Mouse (Mus musculus) kidney, postnatal 25 days (tissue): ENCODE results near the gene Miox.

ENCODE experiments used
- DNase-seq, 2 experiments: peaks; one replicate each; pipeline ENCODE4 v3.0.0; 2021; ENCODE audit warnings: mixed read lengths in 2 of 2

Gene Miox

DNA sequence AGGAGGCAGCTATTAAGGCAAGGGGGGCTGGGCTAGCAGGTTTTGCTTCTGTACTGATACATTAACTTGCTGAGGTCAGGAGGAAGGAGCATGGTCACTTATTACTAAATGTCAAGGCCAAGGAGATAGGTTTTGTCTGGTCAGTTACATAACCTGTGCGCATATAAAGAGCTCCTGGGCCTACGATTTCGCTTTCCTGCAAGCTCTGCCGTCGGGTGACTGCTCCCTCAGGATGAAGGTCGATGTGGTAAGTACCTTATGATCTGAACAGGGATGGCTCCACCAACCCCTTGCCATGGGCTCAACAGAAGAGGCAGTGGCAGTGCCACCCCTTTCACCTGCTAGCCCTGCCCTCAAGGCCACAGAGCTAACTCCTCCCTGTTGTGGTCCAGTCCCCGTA, at the start of gene Miox:
Miox (plus strand) TSS at position 128 of the 400 bp plus-strand sequence.
- peak; percentile 75 to 88 for DNase-seq

DNA sequence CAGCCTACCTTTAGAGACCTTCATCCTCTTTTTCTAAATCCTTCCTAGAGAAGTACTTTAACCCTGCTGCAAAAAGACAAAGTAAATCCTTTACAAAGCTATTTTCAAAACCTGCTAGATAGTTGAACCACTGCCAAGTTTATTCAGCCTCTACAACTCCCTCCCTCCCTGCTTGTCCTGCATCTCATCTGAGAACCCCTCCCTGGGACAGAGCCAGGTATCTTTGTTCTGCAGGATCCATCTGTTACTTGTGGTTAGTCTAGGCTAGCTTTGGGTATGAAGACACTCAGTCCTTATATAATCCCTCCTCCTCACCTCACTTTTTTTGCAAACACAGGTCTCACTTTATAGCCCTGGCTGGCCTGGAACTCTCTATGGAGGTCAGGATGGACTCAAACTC, 49.2 kb upstream of the Miox start:
- no peak for DNase-seq

DNA sequence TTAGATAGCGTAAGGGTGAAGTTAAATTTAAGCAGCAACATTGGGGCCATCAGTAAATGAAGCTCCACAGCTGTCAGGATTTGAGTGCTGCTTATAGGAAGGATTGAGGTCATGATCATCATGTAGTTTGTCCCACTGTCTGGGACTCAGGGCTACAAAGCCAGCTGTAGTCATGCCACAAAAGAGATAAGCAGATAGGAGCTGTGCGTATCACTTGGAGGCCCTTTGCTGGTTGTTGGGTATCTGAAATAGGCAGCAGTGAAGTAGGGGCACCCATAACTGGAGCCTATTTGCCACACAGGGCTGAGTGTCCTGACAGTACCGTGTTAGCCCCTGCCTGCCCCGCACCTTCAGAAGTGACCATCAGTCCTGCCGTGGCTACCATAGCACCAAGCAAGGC, 48.7 kb upstream of the Miox start:
- no peak for DNase-seq

DNA sequence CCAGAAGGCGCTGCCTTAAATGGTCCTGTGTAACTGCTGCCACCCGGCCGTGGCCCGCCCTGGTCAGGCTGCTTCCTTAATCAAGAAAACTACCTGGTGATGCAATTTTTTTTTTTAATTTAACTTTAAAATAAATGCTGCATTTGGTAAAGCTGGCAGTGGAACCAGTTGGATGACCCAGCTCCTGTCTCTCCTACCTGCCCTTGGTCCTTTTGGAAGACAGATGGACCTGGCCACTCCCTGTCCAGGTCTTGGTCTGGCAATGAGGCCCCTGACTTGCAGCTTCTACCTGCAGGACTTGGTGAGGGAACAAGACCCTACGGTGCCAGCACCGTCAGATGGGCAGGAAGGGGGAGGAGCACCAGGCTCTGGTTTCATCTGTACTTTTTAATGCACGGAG, 48.1 kb upstream of the Miox start:
- no peak for DNase-seq

DNA sequence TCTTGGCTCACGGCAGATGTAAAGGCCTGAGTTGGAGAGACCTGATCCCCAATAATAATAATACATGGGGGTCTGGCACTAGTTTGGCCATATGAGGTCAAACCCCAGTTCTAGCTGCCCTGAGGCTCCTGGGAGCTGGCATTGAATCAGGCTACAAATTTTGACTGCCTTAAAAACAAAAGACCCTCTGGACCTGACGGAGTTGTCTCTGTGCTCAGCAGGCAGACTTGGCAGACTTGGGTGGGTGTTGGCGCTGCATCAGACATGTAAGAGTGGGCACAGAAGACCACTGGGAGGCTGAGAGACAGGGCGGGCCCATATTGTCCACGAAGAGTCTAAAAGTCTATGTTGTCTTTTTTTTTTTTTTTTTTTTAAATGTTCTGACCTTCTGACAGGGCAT, 47.6 kb upstream of the Miox start:
- DNase-seq, result no peak

DNA sequence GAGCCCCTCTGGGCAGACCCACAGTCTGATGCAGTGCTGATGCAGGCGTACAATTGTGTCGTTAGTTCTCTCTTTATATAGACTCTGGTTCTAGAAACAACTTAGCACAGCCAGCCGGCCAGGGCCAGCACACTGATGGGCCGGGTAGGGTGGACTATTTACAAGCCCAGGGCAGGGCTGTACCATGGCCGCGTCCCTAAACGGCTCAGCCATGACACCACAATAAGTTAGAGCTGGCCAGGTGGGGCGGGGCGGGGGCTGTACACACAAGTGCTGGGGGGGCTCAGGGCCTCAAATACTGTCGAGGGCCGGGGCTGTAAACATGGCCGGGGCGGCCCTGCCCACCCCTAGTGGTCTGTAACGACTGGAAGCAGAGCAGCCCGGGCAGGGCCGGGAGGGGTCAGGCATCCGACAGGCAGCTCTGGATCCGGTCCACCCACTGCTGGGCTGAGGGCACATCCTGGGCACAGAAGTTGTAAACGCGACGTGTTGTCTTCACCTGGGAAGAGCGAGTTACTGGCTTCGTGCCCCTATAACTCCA, 45.9 kb upstream of the Miox start:
- no peak for DNase-seq

DNA sequence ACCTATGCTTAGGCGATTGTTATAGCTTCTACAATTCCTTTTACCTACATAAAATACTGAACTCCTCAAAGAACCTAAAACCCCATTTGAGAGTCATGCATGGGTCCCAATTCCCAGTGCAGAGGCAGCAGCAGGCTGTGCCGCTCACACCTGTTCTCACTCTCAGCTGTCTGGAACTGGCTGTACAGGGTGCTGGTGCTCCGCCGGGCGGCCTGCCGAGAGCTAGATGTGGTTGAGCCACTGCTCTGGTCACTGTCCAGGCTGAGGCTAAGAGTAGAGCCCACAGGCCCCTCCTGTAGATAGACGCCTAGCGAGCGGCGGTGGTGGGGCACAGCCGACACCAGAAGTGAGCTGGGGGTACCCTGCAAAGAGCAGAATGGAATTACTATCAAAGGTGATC, 44.7 kb upstream of the Miox start:
- DNase-seq, result no peak

DNA sequence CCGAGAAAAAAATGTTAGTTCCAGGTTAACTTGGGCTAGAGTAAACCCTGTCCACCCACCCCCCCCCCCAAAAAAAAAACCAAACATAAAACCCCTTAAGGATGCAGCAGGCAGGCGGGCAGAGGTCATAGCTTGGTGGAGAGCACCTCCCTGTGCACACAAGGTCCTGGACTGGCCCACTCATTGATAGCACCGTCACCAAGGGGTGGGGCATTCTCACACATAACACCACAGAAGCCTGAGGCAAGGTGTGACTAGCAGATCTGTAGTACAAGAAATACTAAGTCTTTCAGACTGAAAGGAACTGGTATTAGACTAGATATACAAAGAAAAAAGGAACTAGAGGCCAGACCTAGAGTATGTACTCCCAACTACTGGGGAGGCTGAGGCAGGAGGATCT, 42.7 kb upstream of the Miox start:
- no peak for DNase-seq

DNA sequence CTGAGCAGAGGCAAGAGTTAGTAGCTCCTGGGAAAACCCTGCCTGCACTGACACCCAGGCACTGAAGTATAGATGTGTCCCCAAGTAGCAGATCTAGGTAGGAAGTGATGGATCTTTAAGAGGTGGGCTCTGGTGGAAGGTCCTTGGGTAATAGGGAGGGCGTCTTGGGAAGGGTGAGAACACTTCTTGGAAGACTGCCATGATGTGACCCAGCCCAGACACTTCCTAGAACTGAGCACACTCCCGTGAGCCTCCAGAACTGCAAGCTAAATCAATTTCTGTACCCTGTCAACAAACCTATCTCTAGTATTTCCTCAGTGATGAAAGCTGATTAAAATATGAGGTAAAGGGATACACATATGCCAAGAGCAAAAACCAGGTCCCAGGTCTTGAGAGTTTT, 41.4 kb upstream of the Miox start:
- DNase-seq, result no peak

DNA sequence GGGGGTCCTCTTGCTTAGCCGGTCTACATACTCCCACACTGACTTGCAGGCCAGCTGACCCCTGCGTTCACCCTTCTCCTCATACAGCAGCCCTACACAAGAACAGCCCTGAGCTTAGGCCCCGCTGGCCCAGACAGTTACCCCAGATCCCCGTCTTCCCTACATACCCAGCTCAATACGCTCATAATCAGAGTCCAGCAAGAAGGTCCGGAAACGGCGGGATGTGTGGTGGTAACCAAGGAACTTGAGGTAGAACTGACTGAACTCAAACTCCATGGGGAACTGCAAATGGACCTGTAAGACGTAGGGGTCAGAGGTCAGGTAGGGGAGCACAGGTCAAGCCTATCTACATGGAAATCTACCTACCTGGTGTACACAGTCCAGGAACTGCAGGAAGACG, 40.4 kb upstream of the Miox start:
- DNase-seq, result no peak

DNA sequence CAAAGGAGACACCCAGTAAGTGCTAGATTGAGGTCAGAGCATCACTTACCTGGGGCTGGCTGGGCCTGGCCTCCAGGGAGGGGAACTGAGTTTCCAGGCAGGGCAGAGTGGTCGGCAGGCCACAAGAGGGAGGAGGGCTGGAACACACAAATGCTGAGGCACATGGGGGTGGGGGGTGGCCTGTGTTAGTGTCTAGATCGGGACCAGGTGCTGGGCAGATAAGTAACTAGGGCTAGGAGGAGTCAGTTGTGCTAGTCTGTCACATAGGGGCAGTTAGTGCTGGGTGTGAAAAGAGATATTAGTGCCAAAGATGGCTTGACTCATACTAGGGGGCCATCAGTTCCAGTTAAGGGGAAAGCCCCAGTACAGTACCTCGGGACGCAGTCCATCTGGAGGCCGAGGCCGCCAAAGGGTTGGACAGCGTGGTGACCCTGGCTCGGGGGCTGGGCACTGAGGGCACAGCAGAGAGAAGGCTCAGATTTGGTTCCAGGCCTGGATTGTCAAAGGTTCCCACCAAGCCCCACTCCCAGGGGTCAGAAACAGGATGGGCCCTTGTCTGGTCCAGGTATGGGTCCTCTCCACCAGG, 38.5 kb upstream of the Miox start:
- DNase-seq, result no peak

DNA sequence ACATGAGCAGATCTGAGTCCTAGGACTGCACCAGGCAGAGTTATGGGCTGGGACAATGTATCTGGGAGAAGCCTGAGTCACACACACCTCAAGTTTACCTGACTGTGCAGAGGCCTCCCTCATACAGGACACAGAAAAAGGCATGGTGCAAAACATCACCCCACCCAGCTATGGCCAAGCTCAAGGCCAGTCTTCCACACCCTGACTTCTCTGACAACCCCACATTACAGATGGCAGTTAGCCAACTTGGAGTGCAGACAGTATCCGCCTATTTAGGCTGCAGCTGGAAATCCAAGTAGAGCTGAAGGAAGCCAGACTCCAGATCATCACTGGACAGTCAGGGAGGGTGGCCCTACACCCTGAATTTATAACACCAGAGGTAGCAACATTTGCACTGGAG, 37.7 kb upstream of the Miox start:
- peak in 1 of 2 experiments; percentile 31 for DNase-seq

DNA sequence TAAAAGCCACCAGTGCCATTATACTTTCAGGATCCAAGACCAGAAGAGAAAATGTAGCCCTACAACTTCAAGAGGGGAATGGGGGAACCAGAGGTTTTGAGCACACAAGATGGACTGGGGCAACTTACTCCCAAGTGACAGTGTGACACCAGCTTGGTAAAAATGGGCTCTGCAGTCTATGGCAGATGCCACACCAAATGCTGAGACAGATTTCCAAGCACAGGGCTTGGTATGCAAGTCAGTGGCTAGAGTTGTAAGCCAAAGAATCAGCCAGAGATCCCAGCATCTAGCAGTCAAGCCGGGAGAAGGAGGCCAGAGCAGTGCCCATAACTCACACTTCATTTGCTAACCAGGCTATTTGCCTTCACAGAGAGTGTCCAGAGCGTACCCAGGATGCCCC, 36.5 kb upstream of the Miox start:
- DNase-seq, result no peak

DNA sequence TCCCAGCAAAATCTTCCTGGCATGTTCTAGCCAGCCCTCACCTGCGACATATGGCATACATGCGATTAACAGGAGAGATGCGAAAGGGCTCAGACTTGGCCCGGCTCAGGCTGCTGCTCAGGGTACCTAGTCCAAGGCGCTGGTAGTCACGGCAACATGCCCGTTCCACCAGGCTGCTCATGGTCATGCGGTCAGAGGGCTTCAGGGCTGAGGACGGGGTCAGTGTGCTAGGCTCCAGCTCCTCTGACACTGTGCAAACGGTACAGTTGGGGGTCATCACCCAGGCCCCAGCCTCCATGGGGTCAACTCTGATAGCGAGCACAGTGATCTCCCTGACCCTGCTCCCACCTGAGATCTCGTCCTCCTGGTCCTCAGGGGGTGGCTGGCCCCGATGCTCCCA, 34.0 kb upstream of the Miox start:
- peak; percentile 62 to 85 for DNase-seq

DNA sequence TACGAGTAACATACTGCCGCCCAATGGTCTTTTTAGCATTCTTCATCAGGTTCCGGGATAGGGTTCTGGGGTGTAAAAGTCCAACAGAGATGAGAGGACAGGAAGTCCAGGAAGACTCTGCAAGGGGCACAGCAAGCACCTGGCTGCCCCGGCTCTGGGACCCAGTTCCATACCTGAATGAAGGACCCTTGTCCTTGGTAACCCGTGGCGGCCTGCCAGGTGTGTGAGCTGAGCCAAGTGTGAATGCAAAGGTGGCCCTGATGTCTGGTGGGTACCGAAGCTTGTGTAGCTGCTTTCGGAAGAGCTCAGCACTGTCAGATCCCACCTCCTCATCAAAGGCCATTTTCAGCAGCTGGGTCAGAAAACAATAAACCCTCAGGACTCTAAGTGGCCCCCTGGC, 33.6 kb upstream of the Miox start:
- DNase-seq, result peak; percentile 51 to 69

DNA sequence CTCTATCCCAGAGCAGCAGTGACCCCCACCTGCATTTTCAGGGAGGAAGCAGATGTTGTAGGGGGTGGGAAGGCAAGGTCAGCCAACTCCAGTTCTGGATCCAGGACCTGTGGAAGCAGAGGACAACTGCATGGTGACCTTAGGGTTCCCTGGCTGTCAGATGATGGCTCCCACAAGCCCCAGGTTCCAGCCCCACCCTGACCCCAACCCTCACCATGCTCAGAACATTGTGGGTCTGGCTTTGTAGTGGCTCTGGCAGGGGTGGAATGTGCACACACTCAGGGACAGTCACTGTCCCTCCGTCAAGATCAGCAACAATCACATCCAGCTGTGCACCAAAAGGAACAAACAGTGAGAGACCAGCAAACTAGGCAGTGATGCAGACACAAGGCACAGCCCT, 28.2 kb upstream of the Miox start:
- DNase-seq, result no peak

DNA sequence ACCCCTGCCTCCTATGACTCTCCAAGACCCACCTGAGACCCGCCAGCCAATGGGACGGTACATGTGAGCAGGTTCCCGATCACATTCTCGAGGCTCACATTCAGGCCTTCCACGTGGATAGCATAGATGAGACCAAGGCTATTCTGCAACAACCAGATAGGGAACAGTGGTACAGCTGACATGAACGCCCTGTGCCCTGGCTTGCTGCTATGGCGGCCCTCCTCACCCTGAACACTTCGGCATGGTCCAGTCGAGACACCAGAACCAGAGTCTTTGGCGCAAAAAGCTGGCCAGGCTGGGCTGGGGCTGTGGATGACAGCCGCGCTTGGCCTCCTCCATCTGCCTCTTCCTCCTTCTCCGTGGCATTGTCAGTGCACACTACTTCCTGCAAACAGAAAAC, 26.7 kb upstream of the Miox start:
- no peak for DNase-seq

DNA sequence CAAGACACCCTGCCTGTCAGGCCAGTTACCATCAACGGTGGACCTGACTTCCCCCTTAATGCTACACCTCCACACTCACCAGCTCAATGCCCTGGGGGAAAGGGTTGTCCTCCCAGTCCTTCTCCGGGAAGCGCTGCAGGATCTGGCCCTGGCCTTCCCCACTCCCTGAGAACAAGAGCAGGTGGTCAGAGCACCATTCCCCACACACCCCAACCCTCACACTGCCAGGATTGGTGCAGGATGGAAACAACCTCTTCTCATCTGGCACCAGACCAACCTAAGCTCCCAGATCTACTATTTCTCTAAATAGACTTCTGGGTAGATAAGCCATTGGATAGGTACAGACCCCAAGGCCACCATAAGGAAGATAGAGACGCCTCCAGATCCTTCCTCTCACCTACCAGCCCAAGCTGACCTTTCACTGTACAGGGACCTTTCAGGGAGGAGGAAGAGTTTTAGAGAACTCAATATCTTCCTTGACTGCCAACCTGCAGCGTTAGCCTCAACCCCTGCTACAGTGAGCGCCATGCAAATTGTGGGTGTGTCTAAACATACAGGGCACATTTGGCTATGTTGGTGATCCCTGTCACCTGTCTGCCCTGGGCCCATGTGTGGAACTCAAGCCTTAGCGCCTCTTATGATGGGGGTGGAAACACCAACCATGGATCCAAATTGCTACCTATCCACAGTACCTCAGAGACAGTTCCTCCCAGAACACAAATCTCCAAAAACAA, 25.6 kb upstream of the Miox start:
- peak in 1 of 2 experiments; percentile 19 for DNase-seq

DNA sequence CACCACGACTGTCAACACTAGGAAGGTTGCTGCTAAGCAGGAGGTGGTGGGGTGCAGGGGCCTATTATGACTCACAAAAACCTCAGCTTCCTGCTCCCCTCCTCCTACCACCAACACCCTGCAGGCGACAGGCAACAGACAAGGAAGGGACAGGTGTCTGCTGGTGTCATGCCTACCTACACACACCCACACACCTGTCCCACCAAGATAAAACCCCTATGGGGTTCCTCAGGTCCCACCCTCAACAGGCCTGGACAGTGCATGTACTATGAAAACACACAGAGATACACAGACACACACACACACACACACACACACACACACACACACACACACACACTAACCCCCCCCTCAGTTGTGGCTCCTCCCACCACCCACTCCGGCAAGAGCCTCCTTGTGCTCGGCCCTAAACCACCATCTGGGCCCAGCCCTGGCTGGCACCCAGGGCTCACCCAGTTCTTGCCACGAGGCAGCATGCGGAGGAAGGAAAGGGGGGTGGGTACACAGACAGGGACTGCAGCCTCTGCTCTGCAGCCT, 24.2 kb upstream of the Miox start:
- peak in 1 of 2 experiments; percentile 39 for DNase-seq

DNA sequence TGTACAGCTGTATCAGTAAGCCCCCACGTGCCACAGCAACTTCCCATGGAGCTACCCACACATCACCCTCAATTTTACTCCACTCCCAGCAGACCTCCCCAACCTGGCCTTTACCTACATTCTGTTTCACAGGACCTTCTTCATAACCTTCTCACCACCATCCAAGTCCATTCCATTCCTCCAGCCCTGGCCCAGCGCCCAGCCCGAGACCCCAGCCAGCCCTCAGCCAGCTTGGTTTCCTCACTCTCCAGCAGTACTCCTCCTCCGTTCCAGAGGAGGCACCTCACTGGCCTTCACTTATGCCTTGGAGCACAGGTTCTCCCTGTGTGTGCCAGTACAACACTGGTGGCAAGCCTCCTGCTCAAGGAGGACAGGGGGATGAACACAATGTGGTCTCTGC, 20.8 kb upstream of the Miox start:
- DNase-seq, result peak in 1 of 2 experiments; percentile 36

DNA sequence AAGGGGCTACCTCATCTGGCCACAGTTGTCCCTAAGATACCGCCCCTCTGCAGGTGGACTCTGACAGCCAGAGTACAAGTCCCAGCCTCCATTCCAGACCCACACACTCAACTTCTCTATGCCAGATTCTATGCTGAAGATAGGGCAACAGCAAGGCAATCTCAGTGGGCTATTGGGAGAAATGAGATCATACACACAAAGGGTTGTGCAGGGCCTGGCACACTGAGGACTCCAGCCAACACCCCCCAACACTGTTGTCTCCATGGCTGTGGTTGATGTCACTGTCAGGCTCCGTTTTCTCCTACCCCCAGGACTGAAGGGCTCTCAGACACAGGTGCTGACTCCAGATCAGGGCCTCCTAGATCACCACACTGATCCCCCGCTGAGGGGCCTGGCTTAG, 20.1 kb upstream of the Miox start:
- DNase-seq, result peak in 1 of 2 experiments; percentile 36

DNA sequence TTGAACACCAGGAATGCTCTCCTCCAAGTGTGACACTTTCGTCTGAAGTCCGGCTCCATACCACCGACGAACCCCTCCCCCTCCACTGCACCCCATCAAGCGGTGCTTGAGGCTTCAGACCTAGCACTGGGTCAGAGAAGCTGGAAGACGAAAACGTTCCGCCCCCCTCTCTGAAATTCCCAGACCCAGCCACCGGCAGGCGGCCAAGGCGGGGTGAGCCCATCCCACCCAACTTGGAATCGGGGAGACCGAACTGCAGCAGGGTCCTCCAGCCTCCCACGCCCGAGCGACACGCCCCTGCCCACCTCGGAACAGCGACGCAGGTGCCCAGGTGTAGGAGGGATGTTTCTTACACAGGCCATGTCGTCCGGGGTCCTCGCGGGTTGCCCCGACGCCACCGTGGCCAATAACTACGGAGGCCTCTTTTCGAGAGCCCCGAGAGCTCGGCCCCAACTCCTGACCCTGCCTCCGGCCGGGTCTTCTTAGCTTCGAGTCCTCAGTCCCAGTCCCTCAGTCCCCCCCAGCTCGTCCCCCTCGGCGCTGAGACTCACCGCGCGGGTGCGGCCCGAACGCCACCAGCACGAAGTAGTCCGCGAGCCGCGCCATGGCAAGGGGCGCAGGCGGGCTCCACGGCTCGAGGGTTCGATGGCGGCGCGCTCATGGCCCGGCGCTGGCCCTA, 19.5 kb upstream of the Miox start:
- DNase-seq, result peak; percentile 33 to 57

DNA sequence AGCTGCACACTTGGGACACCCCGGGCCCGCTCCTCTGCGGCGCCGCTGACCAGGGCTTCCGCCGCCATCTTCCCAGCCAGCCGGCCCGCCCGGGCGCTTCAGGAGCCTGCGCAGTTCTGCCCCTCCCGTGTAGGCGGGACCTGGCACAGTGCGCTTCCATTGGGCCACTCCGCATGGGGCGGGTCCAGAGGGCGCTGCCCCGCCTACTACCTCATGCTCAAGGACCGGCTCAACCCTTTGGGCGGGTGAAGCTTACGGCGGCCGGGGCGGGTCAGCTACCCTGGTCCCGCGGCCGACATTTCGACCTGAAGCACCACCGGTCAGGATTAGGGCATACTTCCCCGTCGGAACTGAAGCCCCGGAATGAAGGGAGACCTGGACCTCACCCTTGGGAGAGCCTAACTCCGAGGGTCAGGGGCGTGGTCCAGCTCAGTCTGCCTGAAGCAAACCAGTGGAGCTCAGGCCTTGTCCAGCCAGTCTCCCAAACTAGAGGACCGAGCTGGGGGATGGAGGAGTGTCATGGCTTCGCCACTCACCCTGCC, 18.9 kb upstream of the Miox start, which contains the start of gene Sbf1:
Sbf1 (minus strand) TSS at position 122 of the 542 bp plus-strand sequence.
- peak; percentile 99 for DNase-seq
